9 mouse cellular contexts compared by ENCODE assay signal in genomic region chr7:126535766-126536165, GRCm38 (mm10). TPM values are rescaled to one million over a fixed set of nuclear protein-coding genes. Genes with fewer than 3 reads are reported as not detected.
DNase-seq lines count a peak whose midpoint lies in the region; ATAC-seq and TF ChIP-seq lines count a peak whose summit lies in the region.
"Had no signal": no experiment of that assay in that cellular context is flagged by ENCODE, and none has a peak within 500 bp of the region (broad histone marks: within the 10 kb centered on the region; RNA-seq: fewer than 3 reads in every experiment).

No protein-coding gene starts in this region.

- no peaks in the 10 kb centered on the region for H3K9me3 ChIP-seq in heart, embryonic 10.5 days
- H3K9me3 ChIP-seq in heart, embryonic 14.5 days (ENCODE audit: control insufficient read depth, low read length): no peaks in the 10 kb centered on the region
- H3K9me3 ChIP-seq in limb, embryonic 10.5 days (replicated peaks): no peaks in the 10 kb centered on the region
- no peaks in the 10 kb centered on the region for H3K9me3 ChIP-seq in midbrain, embryonic 16.5 days (replicated peaks; ENCODE audit: control insufficient read depth, low read length, poor library complexity, severe bottlenecking)

- 0 out of 2 replicates have a peak, but pooled peaks cover 4% of the 10 kb centered on the region for H3K4me1 ChIP-seq in heart, embryonic 10.5 days
- H3K4me1 ChIP-seq in bone marrow, adult 2 months (ENCODE audit: control insufficient read depth, insufficient read depth, low read length): no peaks in the 10 kb centered on the region
- H3K4me1 ChIP-seq in heart, embryonic 14.5 days (ENCODE audit: control insufficient read depth in 2 of 2, insufficient read depth in 2 of 2, low read length in 2 of 2): no peaks in the 10 kb centered on the region
- peaks cover 4% of the 10 kb centered on the region; the same call in 1 of the 2 replicates for H3K4me1 ChIP-seq in limb, embryonic 10.5 days
- H3K4me1 ChIP-seq in midbrain, embryonic 16.5 days (ENCODE audit: control insufficient read depth, insufficient read depth, low read length): peaks cover 5% of the 10 kb centered on the region

- TF ChIP-seq POLR2A in bone marrow, adult 2 months (IDR thresholded peaks at IDR 0.05; ENCODE audit: borderline replicate concordance, control insufficient read depth, low read depth, low read length): no peak

- intact Hi-C loops in heart, postnatal 25 days (cut with DNase I): no loop called here
- intact Hi-C loops in left cerebral cortex, postnatal 36 days (cut with DNase I): no loop called here

- H3K4me2 ChIP-seq in heart, embryonic 14.5 days (ENCODE audit: low read length): peak overlapping the region; percentile 87
- peak overlapping the region; percentile 94 for H3K4me2 ChIP-seq in midbrain, embryonic 16.5 days (ENCODE audit: low read length)

- no peak for ATAC-seq in heart, embryonic 14.5 days (ENCODE audit: insufficient number of reproducible peaks, insufficient read depth, low FRiP score, low read depth)
- ATAC-seq in midbrain, embryonic 16.5 days: no peak
- ATAC-seq: Patski had no signal

- no peaks in the 10 kb centered on the region for H3K36me3 ChIP-seq in heart, embryonic 10.5 days
- no peaks in the 10 kb centered on the region for H3K36me3 ChIP-seq in heart, embryonic 14.5 days (ENCODE audit: control insufficient read depth, insufficient read depth, low read length)
- no peaks in the 10 kb centered on the region for H3K36me3 ChIP-seq in limb, embryonic 10.5 days
- no peaks in the 10 kb centered on the region for H3K36me3 ChIP-seq in midbrain, embryonic 16.5 days (ENCODE audit: control insufficient read depth, insufficient read depth, low read length)

- H3K27me3 ChIP-seq in heart, embryonic 10.5 days (ENCODE audit: insufficient read depth, poor library complexity, severe bottlenecking): peaks cover 20% of the 10 kb centered on the region
- H3K27me3 ChIP-seq in heart, embryonic 14.5 days (ENCODE audit: control insufficient read depth, insufficient read depth, low read length): peaks cover 11% of the 10 kb centered on the region
- peaks cover 30% of the 10 kb centered on the region for H3K27me3 ChIP-seq in limb, embryonic 10.5 days (ENCODE audit: low read depth, poor library complexity, severe bottlenecking)
- peaks cover 6% of the 10 kb centered on the region for H3K27me3 ChIP-seq in midbrain, embryonic 16.5 days (ENCODE audit: control insufficient read depth, insufficient read depth, low read depth, low read length)
- H3K27me3 ChIP-seq: Patski had no signal

- H3K4me3 ChIP-seq in heart, embryonic 10.5 days: peak overlapping the region; percentile 53
- H3K4me3 ChIP-seq in bone marrow, adult 2 months (replicated peaks; ENCODE audit: control insufficient read depth, low read depth, low read length): peak overlapping the region; percentile 22
- H3K4me3 ChIP-seq in heart, embryonic 14.5 days (ENCODE audit: control insufficient read depth in 1 of 2, insufficient read depth in 1 of 2, low read depth in 1 of 2, low read length in 2 of 2): peak overlapping the region; percentile 48 to 63
- peak overlapping the region; percentile 55 for H3K4me3 ChIP-seq in limb, embryonic 10.5 days
- H3K4me3 ChIP-seq in midbrain, embryonic 16.5 days (ENCODE audit: low read depth, low read length): peak overlapping the region; percentile 45

- H3K9ac ChIP-seq in heart, embryonic 14.5 days (ENCODE audit: low read length): peak overlapping the region; percentile 74
- peak overlapping the region; percentile 73 for H3K9ac ChIP-seq in midbrain, embryonic 16.5 days (ENCODE audit: low read depth, low read length)

- no peak for TF ChIP-seq CTCF in bone marrow, adult 2 months (IDR thresholded peaks at IDR 0.05; ENCODE audit: control insufficient read depth, insufficient read depth, low read length)

- WGBS in heart, embryonic 10.5 days: 2% methylated on average over 28 of the region's 28 CpGs
- under 1% methylated on average over 28 of the region's 28 CpGs for WGBS in bone marrow, adult 2 months
- WGBS in heart, embryonic 14.5 days: 3% methylated on average over 28 of the region's 28 CpGs
- 2% methylated on average over 28 of the region's 28 CpGs for WGBS in limb, embryonic 10.5 days
- 2% methylated on average over 28 of the region's 28 CpGs for WGBS in midbrain, embryonic 16.5 days

- DNase-seq in heart, embryonic 10.5 days (ENCODE audit: low spot score): peak; percentile 76
- DNase-seq in heart, postnatal 25 days (ENCODE audit: low spot score): no peak
- DNase-seq in limb, embryonic 10.5 days (ENCODE audit: low spot score): peak; percentile 67
- DNase-seq in frontal cortex, adult 2 months (ENCODE audit: extremely low spot score in 1 of 2, low spot score in 1 of 2): no peak
- DNase-seq in left cerebral cortex, postnatal 36 days (ENCODE audit: low spot score in 2 of 2): no peak

- H3K27ac ChIP-seq in heart, embryonic 10.5 days: peak overlapping the region; percentile 75
- H3K27ac ChIP-seq in bone marrow, adult 2 months (ENCODE audit: control insufficient read depth, insufficient read depth, low read depth, low read length, poor library complexity): no peak overlapping the region; the same call in 1 of the 2 replicates
- no peak overlapping the region for H3K27ac ChIP-seq in heart, embryonic 14.5 days (replicated peaks in 1 of 2; ENCODE audit: control insufficient read depth in 1 of 2, insufficient read depth in 1 of 2, low read depth in 2 of 2, low read length in 2 of 2)
- peak overlapping the region; percentile 76 for H3K27ac ChIP-seq in limb, embryonic 10.5 days
- H3K27ac ChIP-seq in midbrain, embryonic 16.5 days (ENCODE audit: low read length): no peak overlapping the region

RNA-seq across cellular contexts. Expression of gene Eif3c, which starts 30.4 kb away (rescaled TPM):
- polyA plus RNA-seq in heart, embryonic 10.5 days (2016; fragmentation: Nextera tagmentation; extraction: Ambion mirVana): 155 and 179 TPM in 2 replicates
- total RNA-seq in heart, postnatal 25 days (2021): 100 to 1,000 TPM; 130 to 139 TPM
- 52.3 and 90.2 TPM in 2 replicates for polyA plus RNA-seq in bone marrow, adult 2 months (2011; ENCODE audit: insufficient read depth, insufficient read length, low replicate concordance, missing spikeins)
- polyA plus RNA-seq in heart, embryonic 14.5 days (2014; fragmentation: Nextera tagmentation; extraction: Ambion mirVana): 112 and 116 TPM in 2 replicates
- 230 and 241 TPM in 2 replicates for polyA plus RNA-seq in limb, embryonic 10.5 days (2016; fragmentation: Nextera tagmentation; extraction: Ambion mirVana)
- 177 and 184 TPM in 2 replicates for polyA plus RNA-seq in midbrain, embryonic 16.5 days (2015; fragmentation: Nextera tagmentation; extraction: Ambion mirVana)
- 107 and 114 TPM in 2 replicates for polyA plus RNA-seq in frontal cortex, adult 2 months (2012; rRNA removed)
- total RNA-seq in left cerebral cortex, postnatal 36 days (2021): 100 to 1,000 TPM; 169 to 193 TPM

RNA-seq across cellular contexts. Expression of gene Atxn2l, which starts 32.5 kb away (rescaled TPM):
- polyA plus RNA-seq in heart, embryonic 10.5 days (2016; fragmentation: Nextera tagmentation; extraction: Ambion mirVana): 43.6 and 52.3 TPM in 2 replicates
- total RNA-seq in heart, postnatal 25 days (2021): 10 to 100 TPM; 37.0 to 41.7 TPM
- polyA plus RNA-seq in bone marrow, adult 2 months (2011; ENCODE audit: insufficient read depth, insufficient read length, low replicate concordance, missing spikeins): 78.5 and 156 TPM in 2 replicates
- polyA plus RNA-seq in heart, embryonic 14.5 days (2014; fragmentation: Nextera tagmentation; extraction: Ambion mirVana): 31.2 and 38.8 TPM in 2 replicates
- polyA plus RNA-seq in limb, embryonic 10.5 days (2016; fragmentation: Nextera tagmentation; extraction: Ambion mirVana): 60.6 and 62.5 TPM in 2 replicates
- 66.9 and 68.8 TPM in 2 replicates for polyA plus RNA-seq in midbrain, embryonic 16.5 days (2015; fragmentation: Nextera tagmentation; extraction: Ambion mirVana)
- polyA plus RNA-seq in frontal cortex, adult 2 months (2012; rRNA removed): 144 and 153 TPM in 2 replicates
- total RNA-seq in left cerebral cortex, postnatal 36 days (2021): 100 to 1,000 TPM; 102 to 144 TPM

RNA-seq across cellular contexts. Expression of gene Tufm, which starts 48.6 kb away (rescaled TPM):
- 199 and 204 TPM in 2 replicates for polyA plus RNA-seq in heart, embryonic 10.5 days (2016; fragmentation: Nextera tagmentation; extraction: Ambion mirVana)
- 100 to 1,000 TPM; 326 to 329 TPM for total RNA-seq in heart, postnatal 25 days (2021)
- 16.7 and 36.3 TPM in 2 replicates for polyA plus RNA-seq in bone marrow, adult 2 months (2011; ENCODE audit: insufficient read depth, insufficient read length, low replicate concordance, missing spikeins)
- 188 and 199 TPM in 2 replicates for polyA plus RNA-seq in heart, embryonic 14.5 days (2014; fragmentation: Nextera tagmentation; extraction: Ambion mirVana)
- polyA plus RNA-seq in limb, embryonic 10.5 days (2016; fragmentation: Nextera tagmentation; extraction: Ambion mirVana): 182 and 207 TPM in 2 replicates
- polyA plus RNA-seq in midbrain, embryonic 16.5 days (2015; fragmentation: Nextera tagmentation; extraction: Ambion mirVana): 121 and 127 TPM in 2 replicates
- polyA plus RNA-seq in frontal cortex, adult 2 months (2012; rRNA removed): 97.2 and 102 TPM in 2 replicates
- 10 to 100 TPM; 77.2 to 81.6 TPM for total RNA-seq in left cerebral cortex, postnatal 36 days (2021)

RNA-seq across cellular contexts. Expression of gene Apobr, which starts 49.0 kb away (rescaled TPM):
- polyA plus RNA-seq in heart, embryonic 10.5 days (2016; fragmentation: Nextera tagmentation; extraction: Ambion mirVana): 0.18 and 0.23 TPM in 2 replicates
- under 1 TPM; 0.28 to 0.86 TPM for total RNA-seq in heart, postnatal 25 days (2021)
- polyA plus RNA-seq in bone marrow, adult 2 months (2011; ENCODE audit: insufficient read depth, insufficient read length, low replicate concordance, missing spikeins): 21.2 and 45.7 TPM in 2 replicates
- polyA plus RNA-seq in heart, embryonic 14.5 days (2014; fragmentation: Nextera tagmentation; extraction: Ambion mirVana): 0.53 and 0.81 TPM in 2 replicates
- 0.29 and 0.51 TPM in 2 replicates for polyA plus RNA-seq in limb, embryonic 10.5 days (2016; fragmentation: Nextera tagmentation; extraction: Ambion mirVana)
- 0.31 TPM in 2 replicates for polyA plus RNA-seq in midbrain, embryonic 16.5 days (2015; fragmentation: Nextera tagmentation; extraction: Ambion mirVana)
- 0.74 and 0.82 TPM in 2 replicates for polyA plus RNA-seq in frontal cortex, adult 2 months (2012; rRNA removed)
- under 1 TPM; 0.39 to 0.63 TPM for total RNA-seq in left cerebral cortex, postnatal 36 days (2021)

RNA-seq across cellular contexts. Expression of gene Cln3, which starts 49.9 kb away (rescaled TPM):
- 19.8 and 23.3 TPM in 2 replicates for polyA plus RNA-seq in heart, embryonic 10.5 days (2016; fragmentation: Nextera tagmentation; extraction: Ambion mirVana)
- 10 to 100 TPM; 11.3 to 13.6 TPM for total RNA-seq in heart, postnatal 25 days (2021)
- polyA plus RNA-seq in bone marrow, adult 2 months (2011; ENCODE audit: insufficient read depth, insufficient read length, low replicate concordance, missing spikeins): 98.2 and 269 TPM in 2 replicates
- polyA plus RNA-seq in heart, embryonic 14.5 days (2014; fragmentation: Nextera tagmentation; extraction: Ambion mirVana): 14.2 and 21.8 TPM in 2 replicates
- polyA plus RNA-seq in limb, embryonic 10.5 days (2016; fragmentation: Nextera tagmentation; extraction: Ambion mirVana): 27.0 and 27.8 TPM in 2 replicates
- 36.4 and 37.7 TPM in 2 replicates for polyA plus RNA-seq in midbrain, embryonic 16.5 days (2015; fragmentation: Nextera tagmentation; extraction: Ambion mirVana)
- polyA plus RNA-seq in frontal cortex, adult 2 months (2012; rRNA removed): 45.1 and 46.3 TPM in 2 replicates
- total RNA-seq in left cerebral cortex, postnatal 36 days (2021): 10 to 100 TPM; 27.4 to 35.8 TPM

Comparison
In these comparisons a context has a peak if more than half of its experiments do, and no peak if none do; other contexts are left out.
1. DNase-seq: peak in heart, embryonic 10.5 days (single experiment) and limb, embryonic 10.5 days (single experiment); none in heart, postnatal 25 days (single experiment), frontal cortex, adult 2 months (0 of 2) and left cerebral cortex, postnatal 36 days (0 of 2).
2. H3K27ac ChIP-seq: peak in heart, embryonic 10.5 days (single experiment) and limb, embryonic 10.5 days (single experiment); none in bone marrow, adult 2 months (single experiment), heart, embryonic 14.5 days (0 of 2) and midbrain, embryonic 16.5 days (single experiment).
3. Peak in every context shown above with its lines, with median percentiles within 50 percentile points of each other: H3K4me3 ChIP-seq.